Mouse (Mus musculus) embryonic facial prominence, embryonic 14.5 days (tissue): ENCODE measurements at regions not wholly inside any gene's neighbourhood (a gene's known extent, or its start where the extent isn't known, plus 50 kb on each side); places are given as distances from the start of the nearest gene placed in this dataset.
"Not testable (repeated sequence)": the region's sequence is repeated elsewhere in the genome, so short reads cannot be mapped to it uniquely, and the experiment has no call there.

Source experiments
- ATAC-seq: fragments of 200-750 bp; cut with Nextera tagmentation; 2 replicates; pipeline ENCODE4 v1.8.0; 2017; ENCODE audit warnings: low read depth, moderate number of reproducible peaks, moderate TSS enrichment
- DNase-seq: peaks from one replicate; pipeline ENCODE4 v3.0.0-alpha.2; 2015; ENCODE audit warnings: low spot score
- H3K27ac ChIP-seq: fragments of 300-500 bp; sonication (generic); replicated peaks from 2 replicates; pipeline ENCODE4 v1.5.1; 2014; ENCODE audit warnings: low read depth, mild to moderate bottlenecking, low read length, moderate library complexity
- H3K27me3 ChIP-seq: fragments of 300-500 bp; sonication (generic); replicated peaks from 2 replicates; pipeline ENCODE4 v1.6.1; 2014; ENCODE audit warnings: low read length; ENCODE audit not compliant: control insufficient read depth, insufficient read depth
- H3K36me3 ChIP-seq: fragments of 300-500 bp; sonication (generic); 2 replicates; pipeline ENCODE4 v1.6.1; 2014; ENCODE audit warnings: low read length, mixed read lengths; ENCODE audit not compliant: control insufficient read depth, insufficient read depth
- H3K4me1 ChIP-seq: fragments of 300-500 bp; sonication (generic); 2 replicates; pipeline ENCODE4 v1.6.1; 2014; ENCODE audit warnings: antibody characterized with exemption, low read length; ENCODE audit not compliant: control insufficient read depth, insufficient read depth
- H3K4me2 ChIP-seq: fragments of 300-500 bp; sonication (generic); 2 replicates; pipeline ENCODE4 v1.6.1; 2014; ENCODE audit warnings: low read depth, mild to moderate bottlenecking, low read length, moderate library complexity, mixed read lengths
- H3K4me3 ChIP-seq: fragments of 300-500 bp; sonication (generic); 2 replicates; pipeline ENCODE4 v1.5.1; 2014; ENCODE audit warnings: low read depth, mild to moderate bottlenecking, low read length
- H3K9ac ChIP-seq: fragments of 300-500 bp; sonication (generic); 2 replicates; pipeline ENCODE4 v1.6.1; 2014; ENCODE audit warnings: low read depth, mild to moderate bottlenecking, low read length, moderate library complexity, mixed read lengths
- H3K9me3 ChIP-seq: fragments of 300-500 bp; sonication (generic); 2 replicates; pipeline ENCODE4 v1.6.1; 2016; ENCODE audit warnings: low read length; ENCODE audit not compliant: control insufficient read depth
- WGBS: fragments of 180-500 bp; shearing (Covaris S2); extraction: QIAGEN DNeasy Blood & Tissue Kit; methylation state at CpG from one replicate; pipeline ENCODE4 v1.1.7; 2014; 5-methylcytosine and 5-hydroxymethylcytosine counted together

GRCm38 (mm10) chr13:104549016-104549415, 243.3 kb upstream of the Srek1ip1 start:
- DNase-seq (no peak), ATAC-seq (no peak)
- WGBS = 73% methylated on average over 9 of the region's 9 CpGs

DNA sequence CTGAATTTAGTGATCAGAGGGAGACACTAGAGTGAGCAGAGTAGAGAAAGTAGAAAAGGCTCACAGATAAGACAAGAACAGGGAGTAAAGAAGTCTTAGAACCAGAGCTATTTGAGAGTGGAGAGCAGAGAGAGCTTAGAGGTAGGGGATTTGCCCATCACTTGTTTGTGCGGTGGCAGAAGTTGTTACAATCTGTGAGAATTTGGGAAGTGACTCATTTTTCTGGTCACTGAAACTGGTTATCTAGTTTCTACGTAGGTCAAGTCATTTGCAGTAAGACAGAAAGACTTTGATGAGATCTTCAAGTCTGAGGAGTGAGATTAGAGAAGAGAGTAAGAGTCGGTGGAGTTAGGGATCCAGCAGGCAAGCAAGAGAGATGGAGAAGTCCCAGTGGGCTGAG, 239.0 kb upstream of the Srek1ip1 start:
- Histone ChIP-seq H3K27ac (no peak overlapping the region), H3K4me2 (no peak overlapping the region), H3K4me3 (no peak overlapping the region), H3K9me3 (no peaks in the 10 kb centered on the region), H3K27me3 (no peaks in the 10 kb centered on the region), H3K9ac (no peak overlapping the region), H3K4me1 (no peaks in the 10 kb centered on the region), H3K36me3 (no peaks in the 10 kb centered on the region)
- WGBS = 87% methylated on average over 3 of the region's 3 CpGs
- no peak for DNase-seq
- ATAC-seq = no peak

More at GRCm38 (mm10) chr13:104549016-104549415, 243.3 kb upstream of the Srek1ip1 start:
- H3K27ac ChIP-seq = no peak overlapping the region
- no peaks in the 10 kb centered on the region for H3K4me1 ChIP-seq
- H3K36me3 ChIP-seq = no peaks in the 10 kb centered on the region
- no peaks in the 10 kb centered on the region for H3K27me3 ChIP-seq
- H3K4me3 ChIP-seq = no peak overlapping the region
- no peak overlapping the region for H3K4me2 ChIP-seq
- no peak overlapping the region for H3K9ac ChIP-seq
- no peaks in the 10 kb centered on the region for H3K9me3 ChIP-seq

GRCm38 (mm10) chr13:104556609-104557008, 235.7 kb upstream of the Srek1ip1 start:
- H3K9ac ChIP-seq, H3K4me1 ChIP-seq, H3K4me3 ChIP-seq, H3K27ac ChIP-seq, H3K27me3 ChIP-seq, H3K9me3 ChIP-seq, H3K4me2 ChIP-seq, H3K36me3 ChIP-seq: not testable (repeated sequence)
- 20% methylated on average over 7 of the region's 7 CpGs for WGBS
- DNase-seq (peak; percentile 41), ATAC-seq (peak; percentile 73; the same call in 1 of the 2 replicates)

- H3K27me3 ChIP-seq = no peaks in the 10 kb centered on the region
- H3K4me2 ChIP-seq = peak overlapping the region; percentile 41
- no peaks in the 10 kb centered on the region for H3K36me3 ChIP-seq
- H3K9me3 ChIP-seq = no peaks in the 10 kb centered on the region
- H3K9ac ChIP-seq = no peak overlapping the region; the same call in 1 of the 2 replicates
- 70% methylated on average over 5 of the region's 5 CpGs for WGBS
- 0 out of 2 replicates have a peak, but pooled peaks have one; percentile 5 for ATAC-seq
- no peak for DNase-seq
- H3K4me3 ChIP-seq = peak overlapping the region; percentile 1; the same call in 1 of the 2 replicates
- peaks cover 19% of the 10 kb centered on the region for H3K4me1 ChIP-seq
- H3K27ac ChIP-seq = peak overlapping the region; percentile 71
These were observed 232.4 kb upstream of the Srek1ip1 start for GRCm38 (mm10) chr13:104559876-104560275.

GRCm38 (mm10) chr13:104560500-104561114, 231.7 kb upstream of the Srek1ip1 start:
- Histone ChIP-seq H3K4me3 (peak overlapping the region; percentile 1; the same call in 1 of the 2 replicates), H3K27ac (peak overlapping the region; percentile 71)
- peak; percentile 89 for DNase-seq

GRCm38 (mm10) chr13:104562536-104562935, 229.7 kb upstream of the Srek1ip1 start:
- WGBS = 29% methylated on average over 3 of the region's 3 CpGs
- Histone ChIP-seq H3K4me2 (no peak overlapping the region), H3K4me3 (no peak overlapping the region), H3K27ac (no peak overlapping the region), H3K9ac (no peak overlapping the region), H3K27me3 (no peaks in the 10 kb centered on the region), H3K9me3 (no peaks in the 10 kb centered on the region), H3K36me3 (no peaks in the 10 kb centered on the region), H3K4me1 (peaks cover 19% of the 10 kb centered on the region)
- DNase-seq = no peak
- ATAC-seq = no peak

More at GRCm38 (mm10) chr13:104560500-104561114, 231.7 kb upstream of the Srek1ip1 start:
- WGBS = 34% methylated on average over 15 of the region's 15 CpGs
- Histone ChIP-seq H3K27me3 (no peaks in the 10 kb centered on the region), H3K9me3 (no peaks in the 10 kb centered on the region), H3K4me1 (peaks cover 19% of the 10 kb centered on the region), H3K4me2 (peak overlapping the region; percentile 41), H3K9ac (no peak overlapping the region; the same call in 1 of the 2 replicates), H3K36me3 (no peaks in the 10 kb centered on the region)
- peak; percentile 64 for ATAC-seq

- H3K4me2 ChIP-seq = no peak overlapping the region
- no peak for ATAC-seq
- no peak overlapping the region for H3K4me3 ChIP-seq
- peaks cover 19% of the 10 kb centered on the region for H3K4me1 ChIP-seq
- H3K27me3 ChIP-seq = no peaks in the 10 kb centered on the region
- H3K9me3 ChIP-seq = no peaks in the 10 kb centered on the region
- WGBS = 24% methylated on average over 2 of the region's 2 CpGs
- no peak overlapping the region for H3K27ac ChIP-seq
- no peaks in the 10 kb centered on the region for H3K36me3 ChIP-seq
- peak; percentile 31 for DNase-seq
- H3K9ac ChIP-seq = no peak overlapping the region
These were observed 229.3 kb upstream of the Srek1ip1 start for GRCm38 (mm10) chr13:104563019-104563418.

DNA sequence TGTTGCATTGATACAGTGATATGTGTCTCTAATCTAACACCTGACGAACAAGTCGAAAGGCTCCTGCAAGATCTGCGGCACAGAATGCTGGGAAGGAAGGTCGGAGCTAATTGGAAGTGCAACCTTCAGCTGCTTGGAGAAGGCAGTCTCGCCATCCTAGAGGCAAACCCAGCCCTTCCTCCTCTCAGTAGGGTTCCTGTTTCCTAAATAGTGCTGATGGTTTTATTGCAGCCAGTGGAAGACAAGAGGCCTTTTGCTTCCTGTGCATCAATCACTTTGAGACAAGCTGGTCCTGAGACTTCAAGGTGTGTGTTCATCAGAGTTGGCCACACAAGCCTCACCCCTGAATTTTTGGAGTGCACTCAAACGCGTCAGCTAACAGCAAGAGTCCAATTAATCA, 228.4 kb upstream of the Srek1ip1 start:
- no peak overlapping the region for H3K4me3 ChIP-seq
- H3K9ac ChIP-seq = no peak overlapping the region
- peaks cover 19% of the 10 kb centered on the region for H3K4me1 ChIP-seq
- H3K36me3 ChIP-seq = no peaks in the 10 kb centered on the region
- no peak for DNase-seq
- no peaks in the 10 kb centered on the region for H3K27me3 ChIP-seq
- ATAC-seq = no peak
- H3K4me2 ChIP-seq = no peak overlapping the region
- H3K27ac ChIP-seq = no peak overlapping the region
- 51% methylated on average over 7 of the region's 7 CpGs for WGBS
- H3K9me3 ChIP-seq = no peaks in the 10 kb centered on the region

DNA sequence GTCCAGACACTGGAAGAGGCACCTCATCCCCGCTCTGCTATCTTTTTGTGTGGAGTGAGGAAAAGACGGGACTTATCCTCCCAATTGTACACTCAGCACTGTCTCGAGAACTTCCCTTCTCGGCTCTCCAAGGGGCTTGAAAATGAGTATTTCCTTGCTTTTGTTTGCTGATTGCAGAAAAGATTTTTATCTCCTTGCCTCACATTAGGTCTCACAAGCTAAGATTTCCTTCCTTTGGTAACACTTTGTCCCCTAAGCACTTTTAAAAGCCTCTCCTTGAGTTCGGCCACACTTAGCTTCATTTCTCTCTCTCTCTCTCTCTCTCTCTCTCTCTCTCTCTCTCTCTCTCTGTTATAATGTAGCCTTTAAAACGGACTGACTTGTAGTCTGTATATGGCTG, 222.5 kb upstream of the Srek1ip1 start:
- H3K9ac ChIP-seq = no peak overlapping the region
- 63% methylated on average over 6 of the region's 6 CpGs for WGBS
- no peak overlapping the region for H3K4me3 ChIP-seq
- no peak for DNase-seq
- H3K9me3 ChIP-seq = no peaks in the 10 kb centered on the region
- no peak overlapping the region for H3K27ac ChIP-seq
- no peak overlapping the region for H3K4me2 ChIP-seq
- peaks cover 8% of the 10 kb centered on the region for H3K4me1 ChIP-seq
- H3K36me3 ChIP-seq = no peaks in the 10 kb centered on the region
- no peak for ATAC-seq
- H3K27me3 ChIP-seq = no peaks in the 10 kb centered on the region
